Mouse (Mus musculus) liver, embryonic 15.5 days (tissue): ENCODE data around the gene Rere. TPM values are rescaled to one million over a fixed set of nuclear protein-coding genes. Genes with fewer than 3 reads are reported as not detected.
A peak's percentile ranks its signal among the peaks of the same experiment; 100 is the strongest.

Experiments
- ATAC-seq: fragments of 200-750 bp; cut with Nextera tagmentation; 2 replicates; pipeline ENCODE4 v1.8.0; 2017; ENCODE audit warnings: moderate number of reproducible peaks, mild to moderate bottlenecking, moderate library complexity; ENCODE audit not compliant: insufficient read depth
- H3K27ac ChIP-seq: fragments of 300-500 bp; sonication (generic); replicated peaks from 2 replicates; pipeline ENCODE4 v1.5.1; 2015; ENCODE audit warnings: mild to moderate bottlenecking, inconsistent platforms
- H3K27me3 ChIP-seq: fragments of 300-500 bp; sonication (generic); 2 replicates; pipeline ENCODE4 v1.6.1; 2015; ENCODE audit warnings: mild to moderate bottlenecking, inconsistent platforms
- H3K36me3 ChIP-seq: fragments of 300-500 bp; sonication (generic); replicated peaks from 2 replicates; pipeline ENCODE4 v1.6.1; 2015; ENCODE audit warnings: moderate library complexity, mild to moderate bottlenecking, inconsistent platforms
- H3K4me1 ChIP-seq: fragments of 300-500 bp; sonication (generic); replicated peaks from 2 replicates; pipeline ENCODE4 v1.6.1; 2015; ENCODE audit warnings: inconsistent platforms
- H3K4me2 ChIP-seq: fragments of 300-500 bp; sonication (generic); 2 replicates; pipeline ENCODE4 v1.6.1; 2015; ENCODE audit warnings: moderate library complexity, mild to moderate bottlenecking, inconsistent platforms
- H3K4me3 ChIP-seq: fragments of 300-500 bp; sonication (generic); replicated peaks from 2 replicates; pipeline ENCODE4 v1.5.1; 2015; ENCODE audit warnings: mild to moderate bottlenecking, inconsistent platforms
- H3K9ac ChIP-seq: fragments of 300-500 bp; sonication (generic); 2 replicates; pipeline ENCODE4 v1.6.1; 2015; ENCODE audit warnings: moderate library complexity, mild to moderate bottlenecking, inconsistent platforms
- H3K9me3 ChIP-seq: fragments of 300-500 bp; sonication (generic); replicated peaks from 2 replicates; pipeline ENCODE4 v1.6.1; 2016; ENCODE audit warnings: inconsistent platforms
- WGBS: fragments of 180-500 bp; shearing (Covaris S2); methylation state at CpG from one replicate; pipeline ENCODE4 v1.1.7; 2015; ENCODE audit warnings: mixed read lengths; ENCODE audit not compliant: insufficient replicate concordance; 5-methylcytosine and 5-hydroxymethylcytosine counted together
- polyA plus RNA-seq: library from polyadenylated mRNA; unstranded; fragments of >200 nt; fragmentation: Nextera tagmentation; extraction: Ambion mirVana; gene quantifications from 2 replicates; pipeline ENCODE4 v1.2.1, GENCODE M21; 2015

Rere gene
- 5.3 and 6.8 TPM in 2 replicates for polyA plus RNA-seq

DNA sequence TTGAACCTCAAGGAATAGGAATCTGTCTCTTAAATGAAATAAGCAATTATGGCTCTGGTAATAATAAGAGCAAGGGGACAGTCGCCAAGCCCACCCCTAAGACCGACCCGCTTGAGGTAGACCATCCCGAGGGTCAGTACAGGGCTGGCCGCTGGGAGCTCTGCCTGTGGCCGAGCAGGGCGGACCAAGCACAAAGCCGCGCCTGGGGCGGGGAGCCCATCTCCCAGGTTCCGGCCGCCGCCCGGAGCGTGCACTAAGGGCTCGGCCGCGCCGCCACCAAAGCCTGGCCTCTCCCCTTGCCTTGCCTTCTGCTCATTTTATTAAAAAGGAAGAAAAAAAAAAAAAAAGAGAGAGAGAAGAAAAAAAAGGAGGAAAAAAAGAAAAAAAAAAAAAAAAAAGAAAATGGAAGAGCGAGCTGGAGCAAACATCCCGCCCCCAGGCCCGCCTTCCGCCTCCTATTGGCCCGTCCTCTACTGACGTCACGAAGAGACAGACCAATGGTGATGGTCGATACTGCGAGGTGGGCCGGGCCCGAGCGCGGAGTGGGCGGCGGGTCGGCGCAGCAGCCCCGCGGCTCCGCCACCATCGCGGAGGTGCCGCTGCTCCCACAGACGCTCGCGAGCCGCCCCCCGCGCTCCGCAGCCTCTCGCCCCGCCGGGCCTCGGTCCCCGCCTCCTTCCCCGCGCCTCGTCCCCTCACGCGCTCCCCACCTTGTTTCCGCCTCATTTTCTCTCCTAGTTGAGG lies at the start of gene Rere:
Rere (plus strand) TSS at position 629 of the 744 bp plus-strand sequence.
- Histone ChIP-seq H3K27me3 (no peaks in the 10 kb centered on the region), H3K4me3 (peak within 1 kb of the TSS; percentile 94), H3K4me1 (peaks cover 34% of the 10 kb centered on the region), H3K36me3 (no peaks in the 10 kb centered on the region), H3K9ac (peak within 1 kb of the TSS; percentile 94), H3K9me3 (no peaks in the 10 kb centered on the region), H3K4me2 (peak within 1 kb of the TSS; percentile 99), H3K27ac (peak within 1 kb of the TSS; percentile 95)
- under 1% methylated on average over 60 of the region's 60 CpGs for WGBS
- ATAC-seq, result peak; percentile 99

DNA sequence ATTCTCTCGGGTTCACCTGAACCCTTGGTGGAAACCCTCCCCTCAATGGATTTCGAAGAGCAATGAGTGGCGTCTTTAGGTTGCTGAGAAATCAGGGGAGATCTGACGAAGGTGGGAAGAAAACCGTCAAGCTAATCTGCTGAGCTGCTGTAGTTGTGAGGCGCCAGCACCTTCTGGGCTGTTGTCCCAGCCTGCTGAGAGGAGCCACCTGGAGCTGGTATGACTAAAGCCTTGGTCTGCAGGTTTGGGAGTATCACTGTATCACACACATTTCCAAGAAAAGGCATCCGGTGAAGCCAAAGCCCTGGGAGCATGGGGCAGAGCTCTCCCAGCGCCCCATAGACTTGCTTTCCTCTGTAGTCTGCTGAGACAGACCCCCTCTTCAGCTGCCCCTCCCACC lies 49.6 kb upstream of the Rere start:
- H3K36me3 ChIP-seq, result no peaks in the 10 kb centered on the region
- peaks cover 44% of the 10 kb centered on the region for H3K4me1 ChIP-seq
- WGBS, result 54% methylated on average over 8 of the region's 8 CpGs
- no peak overlapping the region for H3K27ac ChIP-seq
- no peak overlapping the region for H3K4me2 ChIP-seq
- ATAC-seq, result no peak
- H3K9ac ChIP-seq, result no peak overlapping the region
- no peaks in the 10 kb centered on the region for H3K9me3 ChIP-seq
- no peak overlapping the region for H3K4me3 ChIP-seq
- no peaks in the 10 kb centered on the region for H3K27me3 ChIP-seq

DNA sequence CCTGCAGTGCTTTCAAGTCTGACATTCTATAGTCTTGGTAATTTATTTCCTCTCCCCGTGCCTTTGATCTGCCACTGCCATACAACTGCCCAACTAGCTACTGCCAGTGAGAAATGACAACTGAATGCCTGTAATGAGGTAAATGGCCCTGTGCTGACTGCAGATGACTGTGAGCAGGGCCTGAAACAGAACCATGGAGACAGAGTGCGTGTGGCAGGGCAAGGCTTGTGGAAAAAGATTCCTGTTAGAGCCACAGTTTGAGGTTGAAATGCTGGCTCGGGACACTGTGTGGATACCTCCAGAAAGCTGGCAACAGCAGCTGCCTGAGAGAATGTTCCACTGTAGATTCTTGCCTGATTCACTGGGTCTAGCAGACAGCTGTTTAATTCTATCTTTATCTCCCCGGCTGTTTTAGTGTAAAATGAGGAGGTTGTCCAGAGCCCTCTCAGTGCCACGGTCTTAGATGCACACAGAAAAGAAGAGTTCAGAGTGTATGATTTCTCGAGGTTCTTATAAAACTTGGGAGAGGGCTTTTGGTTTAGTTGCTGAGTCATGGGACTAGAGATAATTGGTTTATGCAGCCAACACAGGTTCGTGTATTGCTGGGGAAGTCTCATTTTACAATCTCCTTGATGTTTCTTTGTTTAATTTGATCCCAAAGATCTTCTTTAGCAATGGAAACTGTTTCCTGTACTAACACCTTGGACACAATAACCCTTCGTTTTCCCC lies 46.7 kb upstream of the Rere start:
- H3K9ac ChIP-seq, result no peak overlapping the region
- H3K4me3 ChIP-seq, result no peak overlapping the region
- H3K9me3 ChIP-seq, result no peaks in the 10 kb centered on the region
- ATAC-seq, result no peak
- peaks cover 4% of the 10 kb centered on the region for H3K36me3 ChIP-seq
- no peaks in the 10 kb centered on the region for H3K27me3 ChIP-seq
- H3K4me2 ChIP-seq, result no peak overlapping the region
- 37% methylated on average over 8 of the region's 8 CpGs for WGBS
- H3K27ac ChIP-seq, result 0 out of 2 replicates have a peak overlapping the region, but pooled peaks have one; percentile 21
- peaks cover 56% of the 10 kb centered on the region for H3K4me1 ChIP-seq

DNA sequence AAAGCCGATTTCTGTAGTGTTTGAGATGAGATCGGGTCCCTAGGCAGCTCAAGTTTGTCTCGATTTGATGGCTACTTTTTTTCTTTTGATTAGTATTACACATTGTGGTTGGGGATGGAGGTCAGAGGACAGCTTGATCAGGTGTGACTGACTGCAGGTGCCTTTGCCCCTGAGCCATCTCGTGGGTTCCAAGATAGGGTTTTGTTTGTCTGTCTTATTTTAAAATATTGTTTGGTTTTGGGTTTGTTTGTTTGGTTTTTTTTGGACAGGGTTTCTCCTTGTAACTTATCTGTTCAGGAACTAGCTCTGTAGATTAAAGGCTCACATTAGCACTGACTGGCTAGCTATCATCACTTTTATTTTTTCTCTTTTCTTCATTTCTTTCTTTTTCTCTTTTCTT lies 45.9 kb upstream of the Rere start:
- Histone ChIP-seq H3K4me3 (no peak overlapping the region), H3K36me3 (peaks cover 7% of the 10 kb centered on the region), H3K27ac (no peak overlapping the region), H3K9ac (no peak overlapping the region), H3K27me3 (no peaks in the 10 kb centered on the region), H3K4me2 (no peak overlapping the region), H3K9me3 (no peaks in the 10 kb centered on the region), H3K4me1 (peaks cover 59% of the 10 kb centered on the region)
- WGBS, result 62% methylated on average over 4 of the region's 4 CpGs
- no peak for ATAC-seq

DNA sequence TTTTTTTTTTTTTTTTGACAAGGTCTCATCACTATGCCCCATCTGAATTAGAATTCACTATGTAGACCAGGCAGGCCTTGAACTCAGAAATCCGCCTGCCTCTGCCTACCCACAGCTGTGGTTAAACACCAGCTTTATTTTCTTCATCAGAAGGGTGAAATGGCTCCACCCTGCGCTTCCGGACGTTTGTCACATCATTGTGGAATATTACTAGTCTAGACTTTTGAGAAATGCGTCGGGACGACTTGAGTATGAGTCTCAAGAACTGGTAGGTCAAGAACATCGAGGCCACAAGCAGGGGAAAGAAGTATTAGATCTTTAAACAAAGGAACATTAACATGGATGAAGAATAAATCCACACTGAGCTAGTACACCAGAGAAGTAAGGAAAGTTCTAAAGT lies 45.4 kb upstream of the Rere start:
- Histone ChIP-seq H3K27me3 (no peaks in the 10 kb centered on the region), H3K4me1 (peaks cover 61% of the 10 kb centered on the region), H3K36me3 (peaks cover 12% of the 10 kb centered on the region), H3K4me3 (peak overlapping the region; percentile 88), H3K4me2 (peak overlapping the region; percentile 97), H3K27ac (peak overlapping the region; percentile 90), H3K9ac (peak overlapping the region; percentile 86), H3K9me3 (no peaks in the 10 kb centered on the region)
- no peak for ATAC-seq
- 55% methylated on average over 8 of the region's 8 CpGs for WGBS

DNA sequence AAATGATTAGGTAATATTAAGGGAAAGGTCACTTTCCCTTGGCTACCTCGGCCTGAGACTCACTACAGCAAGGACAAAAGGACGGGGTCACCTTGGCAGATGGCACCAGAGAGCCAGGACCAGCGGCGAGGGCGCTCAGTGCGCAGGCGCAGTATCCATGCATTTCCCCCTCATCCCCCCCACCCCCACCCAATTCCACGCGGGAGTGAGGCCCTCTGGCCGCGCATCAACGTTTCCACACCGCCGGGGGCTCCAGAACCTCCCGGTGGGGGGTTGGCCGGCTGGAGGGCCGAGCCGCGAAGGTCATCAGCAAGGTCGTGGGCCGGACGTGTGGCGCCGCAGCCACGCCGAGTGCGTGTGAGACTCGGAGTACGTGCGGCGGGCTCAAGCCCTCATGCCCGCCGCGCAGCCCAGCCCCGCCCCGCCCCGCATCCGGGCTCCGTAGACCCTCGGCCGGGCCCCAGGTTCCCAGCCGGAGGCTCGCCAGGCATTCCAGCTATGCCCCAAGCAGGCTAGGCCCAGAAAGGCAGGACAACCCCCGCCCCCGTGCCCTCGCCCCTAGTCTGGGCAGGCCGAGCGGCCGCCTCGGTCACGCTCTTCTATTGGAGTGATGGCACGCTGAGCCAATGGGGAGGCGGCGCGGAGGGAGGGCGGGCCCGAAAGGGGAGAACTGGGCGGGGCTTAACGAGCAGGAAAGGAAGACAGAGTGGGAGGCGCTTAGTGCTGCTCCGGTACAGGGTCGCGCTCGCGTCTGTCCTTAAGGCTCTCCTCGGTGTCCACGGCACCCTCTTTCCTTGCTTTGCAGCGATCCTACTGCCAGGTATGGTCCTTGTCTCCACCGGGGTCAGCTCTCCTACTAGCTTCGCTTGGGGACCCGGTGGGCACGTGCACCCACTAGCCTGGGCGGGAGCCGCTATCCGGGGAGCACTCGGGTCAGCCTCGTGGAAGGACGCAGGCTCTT lies 44.6 kb upstream of the Rere start, which contains the start of gene Eno1:
Eno1 (plus strand) TSS at position 201 of the 961 bp plus-strand sequence.
- Histone ChIP-seq H3K4me2 (peak within 1 kb of the TSS; percentile 97), H3K9me3 (no peaks in the 10 kb centered on the region), H3K36me3 (peaks cover 20% of the 10 kb centered on the region), H3K27ac (peak within 1 kb of the TSS; percentile 90), H3K4me3 (peak within 1 kb of the TSS; percentile 88), H3K4me1 (peaks cover 69% of the 10 kb centered on the region), H3K9ac (peak within 1 kb of the TSS; percentile 86), H3K27me3 (no peaks in the 10 kb centered on the region)
- WGBS, result under 1% methylated on average over 77 of the region's 78 CpGs
- peak; percentile 93 for ATAC-seq

DNA sequence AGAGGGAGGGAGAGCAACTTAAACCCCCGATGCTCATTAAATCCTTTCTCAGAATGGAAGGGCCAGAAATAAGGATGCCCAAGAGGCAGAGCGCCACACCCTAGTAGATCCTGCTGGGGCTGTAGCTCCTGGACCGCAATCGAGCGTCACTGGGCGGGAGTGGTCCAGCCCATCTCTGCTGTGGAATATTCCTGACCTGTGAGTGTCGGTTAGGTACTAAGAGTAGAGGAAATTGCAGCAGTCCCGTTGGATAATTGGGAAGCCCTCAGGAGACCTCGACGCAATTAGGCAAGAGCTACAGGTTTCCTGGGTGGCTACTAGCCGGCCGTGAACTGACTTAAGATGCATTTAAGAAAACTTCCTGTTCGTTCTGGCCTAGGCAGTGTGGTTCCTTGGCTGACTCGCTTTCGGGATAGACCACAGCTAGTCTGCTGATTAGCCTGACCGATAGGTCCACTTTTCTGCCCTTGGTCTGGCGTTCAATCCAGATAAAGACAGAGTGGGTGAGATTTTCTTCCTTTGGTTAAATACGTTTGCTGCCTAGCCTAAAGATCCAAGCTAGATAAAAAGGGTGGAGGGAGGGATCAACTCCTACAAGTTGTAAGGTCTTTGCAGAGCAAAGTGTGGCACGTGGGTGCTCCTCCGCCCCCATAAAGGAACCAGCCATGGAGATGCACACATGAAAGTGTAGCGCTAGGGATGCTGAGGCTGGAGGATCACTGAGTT lies 43.6 kb upstream of the Rere start:
- H3K9ac ChIP-seq, result peak overlapping the region; percentile 86
- peak overlapping the region; percentile 97 for H3K4me2 ChIP-seq
- H3K4me3 ChIP-seq, result peak overlapping the region; percentile 88
- under 1% methylated on average over 21 of the region's 21 CpGs for WGBS
- peaks cover 30% of the 10 kb centered on the region for H3K36me3 ChIP-seq
- peak overlapping the region; percentile 90 for H3K27ac ChIP-seq
- no peaks in the 10 kb centered on the region for H3K9me3 ChIP-seq
- H3K27me3 ChIP-seq, result no peaks in the 10 kb centered on the region
- ATAC-seq, result peak; percentile 46
- H3K4me1 ChIP-seq, result peaks cover 78% of the 10 kb centered on the region

DNA sequence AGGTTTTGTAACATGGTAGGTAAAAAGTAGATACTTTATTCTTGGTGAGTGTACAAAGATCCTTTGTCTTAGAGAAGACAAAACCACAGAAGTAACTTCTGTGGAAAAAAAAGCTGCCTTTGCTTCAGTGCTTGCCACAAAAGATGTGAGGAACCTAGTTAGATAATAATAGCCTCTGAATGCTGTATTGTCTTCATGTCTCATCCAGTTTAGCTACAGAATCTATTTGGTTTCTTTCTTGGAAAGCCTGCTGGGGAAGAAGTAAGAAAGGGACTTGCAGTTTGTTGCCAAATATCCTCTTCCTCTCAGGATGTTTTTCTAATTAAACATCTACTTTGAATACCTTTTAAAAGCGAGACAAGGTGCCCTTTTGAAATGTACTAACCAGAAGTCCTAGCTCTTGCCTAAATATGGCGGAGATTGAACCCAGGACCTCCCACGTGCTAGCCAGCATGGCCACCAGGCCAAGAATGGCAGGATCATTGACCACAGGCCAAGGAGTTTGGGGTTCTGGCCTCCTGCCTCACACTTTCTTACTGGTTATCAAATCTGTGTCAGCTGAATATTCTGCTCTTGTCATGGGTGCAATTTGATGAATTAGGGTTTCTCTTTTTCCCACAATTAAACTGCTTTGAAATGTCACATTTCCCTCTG lies 42.9 kb upstream of the Rere start:
- Histone ChIP-seq H3K9me3 (no peaks in the 10 kb centered on the region), H3K27me3 (no peaks in the 10 kb centered on the region), H3K4me3 (peak overlapping the region; percentile 88), H3K9ac (0 out of 2 replicates have a peak overlapping the region, but pooled peaks have one; percentile 86), H3K4me1 (peaks cover 83% of the 10 kb centered on the region), H3K4me2 (peak overlapping the region; percentile 97), H3K27ac (peak overlapping the region; percentile 56; the same call in 1 of the 2 replicates), H3K36me3 (peaks cover 37% of the 10 kb centered on the region)
- no peak for ATAC-seq
- 18% methylated on average over 3 of the region's 3 CpGs for WGBS

DNA sequence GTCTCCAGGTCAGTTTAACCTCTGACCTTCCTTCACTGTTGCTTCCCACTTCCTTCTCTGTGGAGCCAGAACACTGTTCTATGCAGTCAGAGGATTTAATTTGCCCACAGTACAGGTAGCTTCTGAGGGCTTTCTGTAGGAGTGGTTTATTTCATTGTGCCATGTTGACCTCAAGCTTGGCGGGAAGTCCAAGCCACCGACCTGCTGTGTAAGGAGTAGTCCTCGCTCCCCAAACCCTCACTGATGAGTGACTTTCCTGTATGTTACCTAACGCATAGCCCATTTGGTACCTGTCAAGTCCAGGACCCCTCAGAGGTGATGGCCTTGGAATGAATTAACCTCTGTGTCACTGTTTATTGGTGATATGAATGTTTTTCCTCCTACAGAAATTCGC lies 42.4 kb upstream of the Rere start:
- Histone ChIP-seq H3K9me3 (no peaks in the 10 kb centered on the region), H3K4me2 (peak overlapping the region; percentile 97), H3K27ac (peak overlapping the region; percentile 56; the same call in 1 of the 2 replicates), H3K27me3 (no peaks in the 10 kb centered on the region), H3K4me1 (peaks cover 83% of the 10 kb centered on the region), H3K4me3 (peak overlapping the region; percentile 88), H3K36me3 (peaks cover 42% of the 10 kb centered on the region), H3K9ac (no peak overlapping the region)
- no peak for ATAC-seq
- 52% methylated on average over 5 of the region's 5 CpGs for WGBS

DNA sequence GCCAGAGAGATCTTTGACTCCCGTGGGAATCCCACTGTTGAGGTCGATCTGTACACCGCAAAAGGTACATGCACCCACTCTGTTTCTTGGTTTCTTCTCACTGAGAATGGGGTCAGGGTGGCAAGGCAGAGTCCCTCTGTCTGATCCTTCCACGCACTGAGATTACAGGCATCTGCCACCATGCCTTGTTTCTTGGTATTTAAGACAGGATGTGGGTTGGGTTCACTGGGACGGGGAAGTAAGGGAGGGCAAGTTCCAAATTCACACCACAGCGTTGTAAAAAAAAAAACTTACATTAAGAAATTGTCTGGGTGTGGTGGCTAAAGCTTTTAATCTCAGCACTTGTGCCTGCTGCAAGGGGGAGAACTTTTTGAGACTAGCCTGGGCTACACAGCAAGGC lies 41.9 kb upstream of the Rere start:
- H3K4me2 ChIP-seq, result peak overlapping the region; percentile 97
- peaks cover 47% of the 10 kb centered on the region for H3K36me3 ChIP-seq
- no peak for ATAC-seq
- H3K27me3 ChIP-seq, result no peaks in the 10 kb centered on the region
- peak overlapping the region; percentile 38; the same call in 1 of the 2 replicates for H3K27ac ChIP-seq
- H3K9me3 ChIP-seq, result no peaks in the 10 kb centered on the region
- H3K4me1 ChIP-seq, result peaks cover 81% of the 10 kb centered on the region
- WGBS, result 31% methylated on average over 6 of the region's 6 CpGs
- peak overlapping the region; percentile 88 for H3K4me3 ChIP-seq
- no peak overlapping the region for H3K9ac ChIP-seq
